8 mouse cellular contexts compared by ENCODE assay signal in the genomic region with DNA sequence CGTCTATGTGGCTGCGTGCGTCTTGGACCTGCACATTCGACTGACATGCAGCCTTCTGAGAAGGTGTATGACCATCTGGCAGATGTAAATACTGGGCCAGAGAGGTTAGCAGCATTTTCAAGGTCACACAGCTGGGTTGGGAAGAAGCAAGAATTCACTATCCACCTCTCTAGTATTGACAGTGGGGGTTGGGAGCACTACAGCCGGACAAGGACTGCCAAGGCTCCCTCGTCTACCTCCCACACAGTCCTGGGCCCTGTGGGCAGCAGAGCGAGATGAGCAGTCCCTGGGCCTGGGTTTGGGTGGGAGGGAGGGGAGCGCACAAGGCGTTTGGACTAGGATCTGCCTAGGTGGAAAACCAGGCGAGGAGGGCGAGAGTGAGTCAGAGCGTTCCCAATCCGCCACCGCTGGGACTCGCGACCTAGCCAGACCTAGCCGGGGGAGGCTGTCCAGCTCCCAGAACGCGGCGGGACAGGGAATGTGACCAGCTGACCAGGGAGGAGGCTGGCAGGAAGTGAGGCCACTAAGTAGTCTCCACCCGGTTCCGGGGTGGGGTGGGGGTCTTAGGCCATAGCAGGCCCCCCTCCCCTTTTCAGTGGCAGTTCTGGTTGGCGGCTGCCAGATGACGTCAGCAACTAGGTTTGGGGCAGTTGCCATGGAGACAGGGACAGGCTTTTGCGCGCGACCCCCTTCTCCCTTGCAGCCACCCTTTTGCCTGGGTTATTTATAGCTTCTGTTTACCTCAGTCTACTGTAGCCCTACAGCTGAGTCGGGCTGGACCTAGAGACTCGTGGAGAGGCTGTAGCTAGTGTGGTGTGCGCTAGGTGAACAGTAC. TPM values are rescaled to one million over a fixed set of nuclear protein-coding genes. Genes with fewer than 3 reads are reported as not detected.
DNase-seq lines count a peak whose midpoint lies in the region; ATAC-seq lines count a peak whose summit lies in the region.

No protein-coding gene starts in this region.

- no peaks in the 10 kb centered on the region for H3K9me3 ChIP-seq in hindbrain, embryonic 14.5 days (ENCODE audit: control insufficient read depth, low read length)

- 2% methylated on average over 30 of the region's 30 CpGs for WGBS in hindbrain, embryonic 14.5 days

- H3K4me2 ChIP-seq in hindbrain, embryonic 14.5 days (replicated peaks), result peak overlapping the region; percentile 92

- peaks cover 19% of the 10 kb centered on the region for H3K4me1 ChIP-seq in hindbrain, embryonic 14.5 days (replicated peaks; ENCODE audit: control insufficient read depth, insufficient read depth, low read length)

- H3K27me3 ChIP-seq in hindbrain, embryonic 14.5 days (ENCODE audit: control insufficient read depth, insufficient read depth, low read length), result no peaks in the 10 kb centered on the region

- no peaks in the 10 kb centered on the region for H3K36me3 ChIP-seq in hindbrain, embryonic 14.5 days (replicated peaks; ENCODE audit: control insufficient read depth, insufficient read depth)

- peak; percentile 79 for DNase-seq in NIH3T3 (ENCODE audit: low read depth)
- peak; percentile 80 to 81 for DNase-seq in cerebellum, postnatal 25 days
- peak; percentile 80 to 86 for DNase-seq in frontal cortex, postnatal 36 days (ENCODE audit: low spot score in 2 of 2)
- peak; percentile 85 for DNase-seq in hindbrain, embryonic 14.5 days (ENCODE audit: low spot score)
- DNase-seq in left cerebral cortex, adult 18-20 months (ENCODE audit: low spot score in 2 of 2), result peak; percentile 71 to 84
- peak; percentile 93 for DNase-seq in lung, postnatal 36 days
- DNase-seq in retina, postnatal 1 day, result peak; percentile 90
- peak; percentile 64 for DNase-seq in urinary bladder, adult 2 months (ENCODE audit: low spot score)

- peak overlapping the region; percentile 66 for H3K4me3 ChIP-seq in hindbrain, embryonic 14.5 days (replicated peaks; ENCODE audit: low read length)

- ATAC-seq in hindbrain, embryonic 14.5 days (ENCODE audit: low FRiP score), result peak; percentile 78

- peak overlapping the region; percentile 87 for H3K27ac ChIP-seq in hindbrain, embryonic 14.5 days

- peak overlapping the region; percentile 84 for H3K9ac ChIP-seq in hindbrain, embryonic 14.5 days

RNA-seq across cellular contexts. Expression of a gene that starts 1.4 kb away (rescaled TPM):
- polyA plus RNA-seq in hindbrain, embryonic 14.5 days (2014; fragmentation: Nextera tagmentation; extraction: Ambion mirVana), result 30.6 and 32.6 TPM in 2 replicates
- 10 to 100 TPM; 70.6 to 84.6 TPM for total RNA-seq in left cerebral cortex, adult 18-20 months (2021)
- 12.1 and 26.0 TPM in 2 replicates for polyA plus RNA-seq in urinary bladder, adult 2 months (2012; rRNA removed)

RNA-seq across cellular contexts. Expression of a gene that starts 30.0 kb away (rescaled TPM):
- 76.9 and 79.1 TPM in 2 replicates for polyA plus RNA-seq in hindbrain, embryonic 14.5 days (2014; fragmentation: Nextera tagmentation; extraction: Ambion mirVana)
- 10 to 100 TPM; 68.0 to 68.4 TPM for total RNA-seq in left cerebral cortex, adult 18-20 months (2021)
- polyA plus RNA-seq in urinary bladder, adult 2 months (2012; rRNA removed), result 21.6 and 31.5 TPM in 2 replicates

RNA-seq across cellular contexts. Expression of a gene that starts 30.8 kb away (rescaled TPM):
- 0.84 TPM in 1 of 2 replicates, not detected in the other for polyA plus RNA-seq in hindbrain, embryonic 14.5 days (2014; fragmentation: Nextera tagmentation; extraction: Ambion mirVana)
- total RNA-seq in left cerebral cortex, adult 18-20 months (2021), result not detected
- polyA plus RNA-seq in urinary bladder, adult 2 months (2012; rRNA removed), result 0.27 and 0.89 TPM in 2 replicates

RNA-seq across cellular contexts. Expression of a gene that starts 40.6 kb away (rescaled TPM):
- 231 and 245 TPM in 2 replicates for polyA plus RNA-seq in hindbrain, embryonic 14.5 days (2014; fragmentation: Nextera tagmentation; extraction: Ambion mirVana)
- 100 to 1,000 TPM; 306 to 326 TPM for total RNA-seq in left cerebral cortex, adult 18-20 months (2021)
- 144 and 148 TPM in 2 replicates for polyA plus RNA-seq in urinary bladder, adult 2 months (2012; rRNA removed)

Comparison
In these comparisons a context has a peak if more than half of its experiments do, and no peak if none do; other contexts are left out.
1. Peak in every context shown above with its lines: DNase-seq, ATAC-seq, H3K4me3 ChIP-seq and H3K27ac ChIP-seq.